Mouse (Mus musculus): ENCODE results near the gene Paqr5.

DNA sequence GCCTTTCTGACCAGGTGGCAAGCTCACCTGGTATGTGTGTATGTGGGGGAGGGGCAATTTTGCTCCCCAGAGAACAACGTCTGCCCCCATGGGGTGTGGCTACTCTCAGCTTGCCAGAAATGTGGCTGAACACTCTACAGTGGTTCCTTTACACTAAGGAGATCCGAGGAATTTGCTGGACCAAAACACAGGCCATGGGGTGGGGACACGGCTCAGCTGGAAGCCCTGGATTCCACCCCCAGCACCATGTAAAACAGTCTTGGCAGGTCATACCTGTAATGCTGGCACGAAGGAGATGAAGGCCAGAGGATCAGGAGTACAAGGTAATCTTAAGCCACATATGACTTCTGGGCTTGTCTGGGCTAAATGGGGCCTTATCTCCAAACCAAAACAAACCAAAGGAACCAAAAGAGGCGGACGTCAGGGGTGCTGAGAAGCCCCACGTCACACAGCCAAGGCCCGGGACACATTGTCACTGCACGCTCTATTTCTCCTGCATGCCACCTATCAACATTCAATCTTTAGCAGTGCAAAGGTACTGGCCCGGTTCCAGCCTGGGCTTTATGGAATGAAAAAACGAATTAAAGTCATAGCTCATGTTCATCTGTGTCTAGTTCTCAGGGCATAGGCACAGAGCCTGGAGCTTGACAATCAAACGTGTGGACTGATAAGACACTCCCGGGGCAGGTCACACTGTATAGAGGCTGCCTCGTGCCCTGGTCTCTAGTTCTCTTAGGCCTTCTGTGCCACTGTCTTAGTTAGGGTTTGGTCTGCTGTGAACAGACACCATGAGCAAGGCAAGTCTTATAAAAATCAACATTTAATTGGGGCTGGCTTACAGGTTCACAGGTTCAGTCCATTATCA, 8.2 kb downstream of the Paqr5 start:
- TF ChIP-seq POLR2A (IDR thresholded peaks at IDR 0.05; ENCODE audit: insufficient read depth, low read depth, low read length) (no peak), CTCF (IDR thresholded peaks at IDR 0.05) (no peak), EP300 (IDR thresholded peaks at IDR 0.05; ENCODE audit: insufficient read depth, low read depth, low read length) (no peak)
